9 mouse cellular contexts compared by ENCODE assay signal in genomic region chr11:115709829-115710559, GRCm38 (mm10). TPM values are rescaled to one million over a fixed set of nuclear protein-coding genes. Genes with fewer than 3 reads are reported as not detected.
A peak's percentile ranks its signal among the peaks of the same experiment; 100 is the strongest.
DNase-seq lines count a peak whose midpoint lies in the region; ATAC-seq and TF ChIP-seq lines count a peak whose summit lies in the region.
"Had no signal": no experiment of that assay in that cellular context is flagged by ENCODE, and none has a peak within 500 bp of the region (broad histone marks: within the 10 kb centered on the region; RNA-seq: fewer than 3 reads in every experiment).

No protein-coding gene starts in this region.

- TF ChIP-seq POLR2A in lung, adult 2 months (IDR thresholded peaks at IDR 0.05; ENCODE audit: borderline replicate concordance, extremely low read depth, low read depth, low read length), result no peak

- H3K4me3 ChIP-seq in kidney, postnatal 0 days (replicated peaks; ENCODE audit: low read depth, low read length), result no peak overlapping the region
- H3K4me3 ChIP-seq in forebrain, embryonic 13.5 days, result peak overlapping the region; percentile 98; the same call in 1 of the 2 replicates
- H3K4me3 ChIP-seq in limb, embryonic 12.5 days (replicated peaks), result 0 out of 2 replicates have a peak overlapping the region, but pooled peaks have one; percentile 1
- peak overlapping the region; percentile 99 for H3K4me3 ChIP-seq in neural tube, embryonic 14.5 days (ENCODE audit: low read depth, low read length)
- H3K4me3 ChIP-seq in lung, adult 2 months (replicated peaks; ENCODE audit: extremely low read depth, low read depth, low read length), result no peak overlapping the region

- H3K9ac ChIP-seq in kidney, postnatal 0 days (ENCODE audit: low read depth, low read length), result no peak overlapping the region
- H3K9ac ChIP-seq in forebrain, embryonic 13.5 days, result peak overlapping the region; percentile 99; the same call in 1 of the 2 replicates
- H3K9ac ChIP-seq in limb, embryonic 12.5 days (replicated peaks), result 0 out of 2 replicates have a peak overlapping the region, but pooled peaks have one; percentile 18
- H3K9ac ChIP-seq in neural tube, embryonic 14.5 days (replicated peaks; ENCODE audit: low read depth, low read length), result no peak overlapping the region

- H3K27me3 ChIP-seq in kidney, postnatal 0 days (ENCODE audit: insufficient read depth, low read length), result no peaks in the 10 kb centered on the region
- no peaks in the 10 kb centered on the region for H3K27me3 ChIP-seq in forebrain, embryonic 13.5 days
- H3K27me3 ChIP-seq in limb, embryonic 12.5 days, result no peaks in the 10 kb centered on the region; the same call in 1 of the 2 replicates
- no peaks in the 10 kb centered on the region for H3K27me3 ChIP-seq in neural tube, embryonic 14.5 days (ENCODE audit: control insufficient read depth, insufficient read depth, low read length)
- H3K27me3 ChIP-seq: Patski had no signal

- H3K36me3 ChIP-seq in kidney, postnatal 0 days (ENCODE audit: insufficient read depth, low read length), result no peaks in the 10 kb centered on the region
- H3K36me3 ChIP-seq in forebrain, embryonic 13.5 days (ENCODE audit: poor library complexity, severe bottlenecking), result no peaks in the 10 kb centered on the region
- H3K36me3 ChIP-seq in limb, embryonic 12.5 days, result no peaks in the 10 kb centered on the region
- H3K36me3 ChIP-seq in neural tube, embryonic 14.5 days (ENCODE audit: control insufficient read depth, insufficient read depth, low read length), result no peaks in the 10 kb centered on the region

- H3K4me2 ChIP-seq in kidney, postnatal 0 days (ENCODE audit: low read length), result peak overlapping the region; percentile 78
- H3K4me2 ChIP-seq in forebrain, embryonic 13.5 days, result peak overlapping the region; percentile 95
- H3K4me2 ChIP-seq in limb, embryonic 12.5 days, result peak overlapping the region; percentile 88
- peak overlapping the region; percentile 50 for H3K4me2 ChIP-seq in neural tube, embryonic 14.5 days (ENCODE audit: low read depth, low read length)

- H3K4me1 ChIP-seq in kidney, postnatal 0 days (replicated peaks; ENCODE audit: insufficient read depth, low read length), result peaks cover 13% of the 10 kb centered on the region; the same call in 1 of the 2 replicates
- peaks cover 30% of the 10 kb centered on the region for H3K4me1 ChIP-seq in forebrain, embryonic 13.5 days
- H3K4me1 ChIP-seq in limb, embryonic 12.5 days (replicated peaks), result peaks cover 27% of the 10 kb centered on the region
- H3K4me1 ChIP-seq in neural tube, embryonic 14.5 days (ENCODE audit: control insufficient read depth, insufficient read depth, low read length), result peaks cover 13% of the 10 kb centered on the region
- peaks cover 3% of the 10 kb centered on the region for H3K4me1 ChIP-seq in lung, adult 2 months (ENCODE audit: control insufficient read depth, insufficient read depth, low read length)

- ATAC-seq in kidney, postnatal 0 days (replicated peaks; ENCODE audit: low FRiP score, low read depth), result no peak
- no peak for ATAC-seq in forebrain, embryonic 13.5 days
- no peak for ATAC-seq in limb, embryonic 12.5 days (ENCODE audit: insufficient number of reproducible peaks, insufficient read depth, low FRiP score, low TSS enrichment, low read depth)
- no peak for ATAC-seq in neural tube, embryonic 14.5 days (ENCODE audit: low read depth)
- ATAC-seq: Patski had no signal

- no peaks in the 10 kb centered on the region for H3K9me3 ChIP-seq in kidney, postnatal 0 days (replicated peaks; ENCODE audit: low read length)
- H3K9me3 ChIP-seq in forebrain, embryonic 13.5 days (replicated peaks), result no peaks in the 10 kb centered on the region
- H3K9me3 ChIP-seq in limb, embryonic 12.5 days, result no peaks in the 10 kb centered on the region
- H3K9me3 ChIP-seq in neural tube, embryonic 14.5 days (ENCODE audit: control insufficient read depth, low read length), result no peaks in the 10 kb centered on the region

- WGBS in kidney, postnatal 0 days, result 52% methylated on average over 6 of the region's 6 CpGs
- 53% methylated on average over 6 of the region's 6 CpGs for WGBS in forebrain, embryonic 13.5 days
- 56% methylated on average over 6 of the region's 6 CpGs for WGBS in limb, embryonic 12.5 days
- 58% methylated on average over 6 of the region's 6 CpGs for WGBS in neural tube, embryonic 14.5 days
- 57% methylated on average over 6 of the region's 6 CpGs for WGBS in lung, adult 2 months

- no peak for DNase-seq in kidney, postnatal 0 days (ENCODE audit: low spot score)
- DNase-seq in kidney, postnatal 36 days, result no peak
- no peak for DNase-seq in lung, adult 2 months
- no peak for DNase-seq in layer of hippocampus, postnatal 25 days (ENCODE audit: extremely low spot score in 1 of 2, low spot score in 1 of 2)
- no peak for DNase-seq in natural killer cell, adult 2 months (ENCODE audit: low spot score in 2 of 2)

- H3K27ac ChIP-seq in kidney, postnatal 0 days, result no peak overlapping the region
- H3K27ac ChIP-seq in forebrain, embryonic 13.5 days, result peak overlapping the region; percentile 95
- H3K27ac ChIP-seq in limb, embryonic 12.5 days, result no peak overlapping the region
- no peak overlapping the region for H3K27ac ChIP-seq in neural tube, embryonic 14.5 days (ENCODE audit: low read depth, low read length)

- no peak for TF ChIP-seq CTCF in kidney, postnatal 0 days (IDR thresholded peaks at IDR 0.05; ENCODE audit: low read depth)
- no peak for TF ChIP-seq CTCF in lung, adult 2 months (IDR thresholded peaks at IDR 0.05; ENCODE audit: insufficient read depth, low read length)

RNA-seq across cellular contexts. Expression of gene Grb2, which starts 1.6 kb away (rescaled TPM):
- 69.9 and 72.8 TPM in 2 replicates for polyA plus RNA-seq in kidney, postnatal 0 days (2015; fragmentation: Nextera tagmentation; extraction: Ambion mirVana)
- 137 and 139 TPM in 2 replicates for polyA plus RNA-seq in forebrain, embryonic 13.5 days (2015; fragmentation: Nextera tagmentation; extraction: Ambion mirVana)
- polyA plus RNA-seq in limb, embryonic 12.5 days (2016; fragmentation: Nextera tagmentation; extraction: Ambion mirVana), result 109 and 114 TPM in 2 replicates
- polyA plus RNA-seq in neural tube, embryonic 14.5 days (2014; fragmentation: Nextera tagmentation; extraction: Ambion mirVana), result 115 and 126 TPM in 2 replicates
- polyA plus RNA-seq in lung, adult 2 months (2012; rRNA removed), result 38.3 and 46.6 TPM in 2 replicates
- total RNA-seq in layer of hippocampus, postnatal 25 days (2021), result 100 to 1,000 TPM; 188 to 210 TPM

RNA-seq across cellular contexts. Expression of gene Tmem94, which starts 55.2 kb away (rescaled TPM):
- 19.6 TPM in 2 replicates for polyA plus RNA-seq in kidney, postnatal 0 days (2015; fragmentation: Nextera tagmentation; extraction: Ambion mirVana)
- polyA plus RNA-seq in forebrain, embryonic 13.5 days (2015; fragmentation: Nextera tagmentation; extraction: Ambion mirVana), result 28.0 and 29.5 TPM in 2 replicates
- 26.5 and 31.9 TPM in 2 replicates for polyA plus RNA-seq in limb, embryonic 12.5 days (2016; fragmentation: Nextera tagmentation; extraction: Ambion mirVana)
- 17.0 and 21.7 TPM in 2 replicates for polyA plus RNA-seq in neural tube, embryonic 14.5 days (2014; fragmentation: Nextera tagmentation; extraction: Ambion mirVana)
- 100.0 and 107 TPM in 2 replicates for polyA plus RNA-seq in lung, adult 2 months (2012; rRNA removed)
- 10 to 100 TPM; 44.5 to 51.1 TPM for total RNA-seq in layer of hippocampus, postnatal 25 days (2021)

Comparison
In these comparisons a context has a peak if more than half of its experiments do, and no peak if none do; other contexts are left out.
1. H3K4me3 ChIP-seq: peak in forebrain, embryonic 13.5 days (single experiment), limb, embryonic 12.5 days (single experiment) and neural tube, embryonic 14.5 days (single experiment); none in kidney, postnatal 0 days (single experiment) and lung, adult 2 months (single experiment).
2. H3K9ac ChIP-seq: peak in forebrain, embryonic 13.5 days (single experiment) and limb, embryonic 12.5 days (single experiment); none in kidney, postnatal 0 days (single experiment) and neural tube, embryonic 14.5 days (single experiment).
3. Peak in every context shown above with its lines, with median percentiles within 50 percentile points of each other: H3K4me2 ChIP-seq.